9 mouse cellular contexts compared by ENCODE assay signal in genomic region chr11:88576233-88576998, GRCm38 (mm10).
DNase-seq lines count a peak whose midpoint lies in the region; ATAC-seq and TF ChIP-seq lines count a peak whose summit lies in the region.
"Had no signal": no experiment of that assay in that cellular context is flagged by ENCODE, and none has a peak within 500 bp of the region (broad histone marks: within the 10 kb centered on the region; RNA-seq: fewer than 3 reads in every experiment).

No protein-coding gene starts in this region.

- TF ChIP-seq RAD21 in CH12.LX (IDR thresholded peaks at IDR 0.05; ENCODE audit: low read depth, low read length): no peak; the same call in 1 of the 2 replicates

- dilution Hi-C loops in CH12.LX (cut with MboI; ENCODE audit: extremely low pct_ligation_motif_present, extremely low pct_unique_long_range_greater_than_20kb, low sequenced_read_pairs): no loop called here

- H3K4me2 ChIP-seq in kidney, embryonic 15.5 days: no peak overlapping the region
- H3K4me2 ChIP-seq in CH12.LX (ENCODE audit: insufficient read depth, low read depth, poor library complexity, severe bottlenecking): peak overlapping the region; percentile 60
- H3K4me2 ChIP-seq in embryonic facial prominence, embryonic 15.5 days (replicated peaks): no peak overlapping the region
- H3K4me2 ChIP-seq in midbrain, embryonic 13.5 days (replicated peaks): no peak overlapping the region
- no peak overlapping the region for H3K4me2 ChIP-seq in liver, embryonic 11.5 days

- 67% methylated on average over 7 of the region's 7 CpGs for WGBS in kidney, embryonic 15.5 days
- 66% methylated on average over 7 of the region's 7 CpGs for WGBS in embryonic facial prominence, embryonic 15.5 days
- 61% methylated on average over 7 of the region's 7 CpGs for WGBS in midbrain, embryonic 13.5 days
- 67% methylated on average over 7 of the region's 7 CpGs for WGBS in liver, embryonic 11.5 days

- H3K4me3 ChIP-seq in kidney, embryonic 15.5 days (replicated peaks): no peak overlapping the region
- H3K4me3 ChIP-seq in CH12.LX (replicated peaks in 1 of 3; ENCODE audit: low read depth in 2 of 3, low read length in 2 of 3, poor library complexity in 1 of 3): peak overlapping the region in 1 of 3 experiments; percentile 5
- H3K4me3 ChIP-seq in embryonic facial prominence, embryonic 15.5 days (replicated peaks): no peak overlapping the region
- H3K4me3 ChIP-seq in midbrain, embryonic 13.5 days (replicated peaks): no peak overlapping the region
- H3K4me3 ChIP-seq in liver, embryonic 11.5 days (ENCODE audit: low read depth, low read length): no peak overlapping the region

- H3K27me3 ChIP-seq in kidney, embryonic 15.5 days: no peaks in the 10 kb centered on the region
- H3K27me3 ChIP-seq in CH12.LX (replicated peaks): no peaks in the 10 kb centered on the region
- no peaks in the 10 kb centered on the region for H3K27me3 ChIP-seq in embryonic facial prominence, embryonic 15.5 days
- no peaks in the 10 kb centered on the region for H3K27me3 ChIP-seq in midbrain, embryonic 13.5 days
- no peaks in the 10 kb centered on the region for H3K27me3 ChIP-seq in liver, embryonic 11.5 days (replicated peaks; ENCODE audit: control insufficient read depth, insufficient read depth, low read length)

- no peak for TF ChIP-seq EP300 in CH12.LX (IDR thresholded peaks at IDR 0.05; ENCODE audit: low read length)

- peaks cover 9% of the 10 kb centered on the region for H3K36me3 ChIP-seq in kidney, embryonic 15.5 days
- peaks cover 14 to 56% of the 10 kb centered on the region in 2 experiments for H3K36me3 ChIP-seq in CH12.LX (replicated peaks in 1 of 2; ENCODE audit: control insufficient read depth in 1 of 2, insufficient read depth in 1 of 2, low read length in 1 of 2)
- H3K36me3 ChIP-seq in embryonic facial prominence, embryonic 15.5 days: no peaks in the 10 kb centered on the region
- no peaks in the 10 kb centered on the region; the same call in 1 of the 2 replicates for H3K36me3 ChIP-seq in midbrain, embryonic 13.5 days
- H3K36me3 ChIP-seq in liver, embryonic 11.5 days (ENCODE audit: control insufficient read depth, insufficient read depth, low read length): 0 out of 2 replicates have a peak, but pooled peaks cover 3% of the 10 kb centered on the region

- H3K27ac ChIP-seq in kidney, embryonic 15.5 days: peak overlapping the region; percentile 37
- peak overlapping the region; percentile 89 for H3K27ac ChIP-seq in CH12.LX (ENCODE audit: insufficient read depth, low read depth)
- peak overlapping the region; percentile 48 for H3K27ac ChIP-seq in embryonic facial prominence, embryonic 15.5 days (replicated peaks)
- H3K27ac ChIP-seq in midbrain, embryonic 13.5 days: peak overlapping the region; percentile 51
- H3K27ac ChIP-seq in liver, embryonic 11.5 days (ENCODE audit: low read depth, low read length): no peak overlapping the region

- TF ChIP-seq POLR2A in CH12.LX (IDR thresholded peaks at IDR 0.05; ENCODE audit: low read depth, low read length): no peak

- H3K9me3 ChIP-seq in kidney, embryonic 15.5 days (replicated peaks): no peaks in the 10 kb centered on the region
- no peaks in the 10 kb centered on the region for H3K9me3 ChIP-seq in CH12.LX (replicated peaks; ENCODE audit: low read length)
- H3K9me3 ChIP-seq in embryonic facial prominence, embryonic 15.5 days (replicated peaks): no peaks in the 10 kb centered on the region
- no peaks in the 10 kb centered on the region for H3K9me3 ChIP-seq in midbrain, embryonic 13.5 days
- H3K9me3 ChIP-seq in liver, embryonic 11.5 days (ENCODE audit: control insufficient read depth, low read length): no peaks in the 10 kb centered on the region

- in situ Hi-C loops in CH12.LX (cut with MboI; ENCODE audit: low pct_ligation_motif_present, low pct_unique_long_range_greater_than_20kb, low sequenced_read_pairs): no loop called here

- ATAC-seq in kidney, embryonic 15.5 days (replicated peaks; ENCODE audit: low FRiP score): no peak
- ATAC-seq in embryonic facial prominence, embryonic 15.5 days (ENCODE audit: insufficient number of reproducible peaks, low FRiP score, low TSS enrichment, low read depth): no peak
- ATAC-seq in midbrain, embryonic 13.5 days: 0 out of 2 replicates have a peak, but pooled peaks have one; percentile 22
- ATAC-seq in liver, embryonic 11.5 days (replicated peaks; ENCODE audit: low FRiP score): no peak

- H3K9ac ChIP-seq in kidney, embryonic 15.5 days: no peak overlapping the region
- peak overlapping the region; percentile 26 for H3K9ac ChIP-seq in CH12.LX (ENCODE audit: insufficient read depth, low read depth)
- H3K9ac ChIP-seq in embryonic facial prominence, embryonic 15.5 days: no peak overlapping the region
- no peak overlapping the region for H3K9ac ChIP-seq in midbrain, embryonic 13.5 days (replicated peaks)
- no peak overlapping the region for H3K9ac ChIP-seq in liver, embryonic 11.5 days (ENCODE audit: low read depth, low read length)

- no peak for TF ChIP-seq CTCF in CH12.LX (conservative IDR thresholded peaks at IDR 0.05 in 1 of 2, IDR thresholded peaks at IDR 0.05 in 1 of 2; ENCODE audit: low read depth in 2 of 2, low read length in 2 of 2)

- H3K4me1 ChIP-seq in kidney, embryonic 15.5 days: peaks cover 68% of the 10 kb centered on the region
- peaks cover 44 to 81% of the 10 kb centered on the region in 2 experiments for H3K4me1 ChIP-seq in CH12.LX (ENCODE audit: control insufficient read depth in 1 of 2, insufficient read depth in 2 of 2)
- peaks cover 44% of the 10 kb centered on the region for H3K4me1 ChIP-seq in embryonic facial prominence, embryonic 15.5 days
- H3K4me1 ChIP-seq in midbrain, embryonic 13.5 days (replicated peaks): peaks cover 96% of the 10 kb centered on the region
- peaks cover 5% of the 10 kb centered on the region; the same call in 1 of the 2 replicates for H3K4me1 ChIP-seq in liver, embryonic 11.5 days (replicated peaks; ENCODE audit: control insufficient read depth, insufficient read depth, low read length)

- H3K79me2 ChIP-seq in CH12.LX (replicated peaks; ENCODE audit: control insufficient read depth, extremely low read depth, insufficient read depth, poor library complexity, severe bottlenecking): peaks cover 5% of the 10 kb centered on the region

- no peak for DNase-seq in kidney, postnatal 36 days
- DNase-seq in CH12.LX (ENCODE audit: extremely low read depth): peak; percentile 64
- no peak for DNase-seq in embryo, embryonic 10.5 days (ENCODE audit: low spot score)
- DNase-seq in liver, embryonic 11.5 days (ENCODE audit: low spot score): no peak
- DNase-seq in embryo, embryonic 9.5 days (ENCODE audit: extremely low spot score): no peak
- DNase-seq: gastrocnemius, postnatal 14 days had no signal

TF ChIP-seq in CH12.LX, 34 proteins besides CTCF, POLR2A, EP300 and RAD21:
- TF ChIP-seq TCF12 (IDR thresholded peaks at IDR 0.05; ENCODE audit: low read depth, low read length) (0 out of 2 replicates have a peak, but pooled peaks have one; percentile 9), PAX5 (IDR thresholded peaks at IDR 0.05; ENCODE audit: low read length) (no peak), UBTF (IDR thresholded peaks at IDR 0.05; ENCODE audit: low read depth, low read length) (no peak), MYC (IDR thresholded peaks at IDR 0.05; ENCODE audit: low read depth, low read length) (0 out of 2 replicates have a peak, but pooled peaks have one; percentile 40), BHLHE40 (IDR thresholded peaks at IDR 0.05; ENCODE audit: low read depth, low read length) (peak; percentile 45; the same call in 1 of the 2 replicates), ZNF384 (IDR thresholded peaks at IDR 0.05; ENCODE audit: low read depth, low read length) (no peak), ZKSCAN1 (IDR thresholded peaks at IDR 0.05; ENCODE audit: borderline replicate concordance, low read depth, low read length) (no peak), MAZ (IDR thresholded peaks at IDR 0.05; ENCODE audit: low read depth, low read length) (peak; percentile 45; the same call in 1 of the 2 replicates), IRF4 (IDR thresholded peaks at IDR 0.05; ENCODE audit: low read depth, low read length) (no peak; the same call in 1 of the 2 replicates), POLR2AphosphoS2 (IDR thresholded peaks at IDR 0.05; ENCODE audit: low read depth, low read length) (no peak), SIN3A (IDR thresholded peaks at IDR 0.05; ENCODE audit: low read length) (peak; percentile 45; the same call in 1 of the 2 replicates), NRF1 (IDR thresholded peaks at IDR 0.05; ENCODE audit: low read depth, low read length) (no peak), USF2 (conservative IDR thresholded peaks at IDR 0.05; ENCODE audit: low read depth, low read length) (no peak), ZC3H11A (IDR thresholded peaks at IDR 0.05; ENCODE audit: low read depth, low read length) (no peak), USF1 (IDR thresholded peaks at IDR 0.05; ENCODE audit: low read depth, low read length) (no peak), KAT2A (IDR thresholded peaks at IDR 0.05; ENCODE audit: insufficient replicate concordance, low read length) (no peak), TBP (conservative IDR thresholded peaks at IDR 0.05; ENCODE audit: low read depth, low read length) (no peak), JUND (conservative IDR thresholded peaks at IDR 0.05; ENCODE audit: low read depth, low read length) (no peak), RCOR1 (conservative IDR thresholded peaks at IDR 0.05; ENCODE audit: low read depth, low read length) (no peak), ETS1 (conservative IDR thresholded peaks at IDR 0.05; ENCODE audit: low read depth, low read length) (no peak; the same call in 1 of the 2 replicates), JUN (IDR thresholded peaks at IDR 0.05; ENCODE audit: insufficient read depth, low read depth, low read length) (no peak), MXI1 (IDR thresholded peaks at IDR 0.05; ENCODE audit: low read depth, low read length) (no peak), ELF1 (IDR thresholded peaks at IDR 0.05; ENCODE audit: low read depth, low read length) (no peak), HCFC1 (IDR thresholded peaks at IDR 0.05; ENCODE audit: low read depth, low read length) (0 out of 2 replicates have a peak, but pooled peaks have one; percentile 22), MEF2A (IDR thresholded peaks at IDR 0.05; ENCODE audit: borderline replicate concordance, low read depth, low read length) (no peak), E2F4 (IDR thresholded peaks at IDR 0.05; ENCODE audit: insufficient replicate concordance, low read depth, low read length) (no peak), CHD2 (IDR thresholded peaks at IDR 0.05; ENCODE audit: low read length) (peak; percentile 75; the same call in 1 of the 2 replicates), NELFE (IDR thresholded peaks at IDR 0.05; ENCODE audit: low read depth, low read length) (0 out of 2 replicates have a peak, but pooled peaks have one; percentile 28), MAFK (IDR thresholded peaks at IDR 0.05; ENCODE audit: insufficient replicate concordance, low read length) (peak; percentile 20; the same call in 1 of the 2 replicates), GABPA (IDR thresholded peaks at IDR 0.05; ENCODE audit: insufficient replicate concordance, low read depth, low read length) (no peak)
